Mouse (Mus musculus) lung, adult 2 months (tissue): ENCODE measurements around the gene Btbd9.

Experiments
- CTCF ChIP-seq: fragments of 200-500 bp; IDR thresholded peaks from 2 replicates; pipeline ENCODE4 v1.5.1; 2011; ENCODE audit warnings: mild to moderate bottlenecking, low read length, control low read depth; ENCODE audit not compliant: insufficient read depth
- POLR2A ChIP-seq: fragments of 200-500 bp; IDR thresholded peaks from 2 replicates; pipeline ENCODE4 v1.6.1; 2011; ENCODE audit warnings: low read depth, mild to moderate bottlenecking, control low read depth, low read length, borderline replicate concordance; ENCODE audit errors: extremely low read depth

- no peak for TF ChIP-seq POLR2A
- TF ChIP-seq CTCF = no peak
Observed at GRCm38 (mm10) chr17:30523783-30524182, 52.5 kb downstream of the Btbd9 start.
